Mouse (Mus musculus) heart, embryonic 12.5 days (tissue): ENCODE data around the gene 0610037L13Rik. TPM values are rescaled to one million over a fixed set of nuclear protein-coding genes. Genes with fewer than 3 reads are reported as not detected.

Source experiments
- ATAC-seq: fragments of 200-750 bp; cut with Nextera tagmentation; 2 replicates; pipeline ENCODE4 v1.8.0; 2017; ENCODE audit warnings: moderate TSS enrichment, moderate library complexity; ENCODE audit not compliant: insufficient number of reproducible peaks, low FRiP score
- H3K27ac ChIP-seq: fragments of 300-500 bp; sonication (generic); 2 replicates; pipeline ENCODE4 v1.5.1; 2016; ENCODE audit warnings: mild to moderate bottlenecking, moderate library complexity; ENCODE audit not compliant: poor library complexity, severe bottlenecking
- H3K27me3 ChIP-seq: fragments of 300-500 bp; sonication (generic); replicated peaks from 2 replicates; pipeline ENCODE4 v1.6.1; 2016; ENCODE audit warnings: mild to moderate bottlenecking, moderate library complexity
- H3K36me3 ChIP-seq: fragments of 300-500 bp; sonication (generic); 2 replicates; pipeline ENCODE4 v1.6.1; 2016; ENCODE audit warnings: mild to moderate bottlenecking, moderate library complexity
- H3K4me1 ChIP-seq: fragments of 300-500 bp; sonication (generic); replicated peaks from 2 replicates; pipeline ENCODE4 v1.6.1; 2016; ENCODE audit warnings: mild to moderate bottlenecking
- H3K4me2 ChIP-seq: fragments of 300-500 bp; sonication (generic); 2 replicates; pipeline ENCODE4 v1.6.1; 2016; ENCODE audit warnings: mild to moderate bottlenecking, moderate library complexity
- H3K4me3 ChIP-seq: fragments of 300-500 bp; sonication (generic); 2 replicates; pipeline ENCODE4 v1.5.1; 2016; ENCODE audit warnings: mild to moderate bottlenecking
- H3K9ac ChIP-seq: fragments of 300-500 bp; sonication (generic); 2 replicates; pipeline ENCODE4 v1.6.1; 2016; ENCODE audit warnings: mild to moderate bottlenecking, moderate library complexity
- H3K9me3 ChIP-seq: fragments of 300-500 bp; sonication (generic); replicated peaks from 2 replicates; pipeline ENCODE4 v1.6.1; 2016; ENCODE audit warnings: mild to moderate bottlenecking, moderate library complexity
- WGBS: fragments of 180-500 bp; shearing (Covaris S2); methylation state at CpG from one replicate; pipeline ENCODE4 v1.1.7; 2016; 5-methylcytosine and 5-hydroxymethylcytosine counted together
- polyA plus RNA-seq: library from polyadenylated mRNA; unstranded; fragments of >200 nt; fragmentation: Nextera tagmentation; extraction: Ambion mirVana; gene quantifications from 2 replicates; pipeline ENCODE4 v1.2.1, GENCODE M21; 2016

0610037L13Rik gene
- polyA plus RNA-seq, 1 experiment from 2014 or later, result 104 TPM

DNA sequence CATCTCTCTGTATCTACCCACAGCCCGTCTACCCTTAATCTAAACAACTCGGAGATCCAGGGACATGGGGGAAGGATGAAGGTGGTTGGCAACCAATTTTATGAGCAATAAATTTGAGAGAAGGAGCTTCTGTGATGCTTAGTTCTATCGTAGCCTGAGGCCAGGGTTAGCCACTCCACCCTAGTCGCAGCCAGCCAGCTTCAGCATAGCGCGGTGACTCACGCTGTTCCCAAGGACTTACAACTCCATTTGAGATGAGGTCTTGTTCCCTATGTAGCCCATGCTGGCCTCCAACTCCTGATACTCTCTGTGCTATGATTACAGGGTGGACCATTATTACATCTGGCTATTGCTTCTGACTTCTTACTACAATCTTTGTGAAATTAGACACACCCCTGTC lies 53.1 kb downstream of the 0610037L13Rik start:
- 84% methylated on average over 7 of the region's 7 CpGs for WGBS

DNA sequence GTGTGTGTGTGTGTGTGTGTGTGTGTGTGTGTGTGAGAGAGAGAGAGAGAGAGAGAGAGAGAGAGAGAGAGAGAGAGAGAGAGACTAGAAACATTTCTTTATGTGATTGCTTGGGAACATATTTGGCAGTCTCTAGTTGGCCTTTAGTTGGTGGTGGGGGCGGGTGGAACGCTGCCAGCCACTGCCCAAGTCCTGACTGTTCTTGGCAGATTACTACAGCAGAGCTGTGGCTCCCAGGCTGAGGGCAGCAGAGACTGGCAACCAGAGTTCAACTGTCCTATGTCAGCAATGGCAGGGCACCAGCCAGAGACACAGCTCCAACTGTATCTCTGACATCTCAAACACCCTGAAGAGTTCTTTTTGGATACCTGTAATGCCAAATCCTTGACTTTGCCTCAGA lies 54.5 kb downstream of the 0610037L13Rik start:
- ATAC-seq, result no peak

More for the DNA sequence above, 53.1 kb downstream of the 0610037L13Rik start:
- 0 out of 2 replicates have a peak, but pooled peaks cover 5% of the 10 kb centered on the region for H3K27me3 ChIP-seq
- peaks cover 2% of the 10 kb centered on the region; the same call in 1 of the 2 replicates for H3K4me1 ChIP-seq
- H3K4me3 ChIP-seq, result no peak overlapping the region
- no peaks in the 10 kb centered on the region for H3K9me3 ChIP-seq
- no peak for ATAC-seq
- H3K4me2 ChIP-seq, result no peak overlapping the region
- H3K9ac ChIP-seq, result no peak overlapping the region
- H3K27ac ChIP-seq, result no peak overlapping the region
- H3K36me3 ChIP-seq, result no peaks in the 10 kb centered on the region

More for the DNA sequence above, 54.5 kb downstream of the 0610037L13Rik start:
- Histone ChIP-seq H3K27me3 (0 out of 2 replicates have a peak, but pooled peaks cover 5% of the 10 kb centered on the region), H3K36me3 (no peaks in the 10 kb centered on the region), H3K4me3 (no peak overlapping the region), H3K4me2 (no peak overlapping the region), H3K9ac (no peak overlapping the region), H3K27ac (no peak overlapping the region), H3K9me3 (no peaks in the 10 kb centered on the region), H3K4me1 (peaks cover 2% of the 10 kb centered on the region; the same call in 1 of the 2 replicates)
- 73% methylated on average over 2 of the region's 2 CpGs for WGBS

Other genes with a start within 250 kb of the 0610037L13Rik start
- gene Dmrtb1, start 205.6 kb upstream of the 0610037L13Rik start, polyA plus RNA-seq, result 0.18 TPM in 1 of 2 replicates, not detected in the other
- gene Lrp8, start 87.6 kb upstream of the 0610037L13Rik start, polyA plus RNA-seq, result 1.9 and 2.4 TPM in 2 replicates
- 106 and 114 TPM in 2 replicates for gene Magoh, start 10.1 kb upstream of the 0610037L13Rik start, polyA plus RNA-seq
- gene Cpt2, start 33.8 kb downstream of the 0610037L13Rik start, polyA plus RNA-seq, result 56.7 and 58.8 TPM in 2 replicates
- gene Slc1a7, start 78.5 kb downstream of the 0610037L13Rik start, polyA plus RNA-seq, result not detected in 2 replicates
- 0.55 and 0.59 TPM in 2 replicates for gene Podn, start 206.6 kb downstream of the 0610037L13Rik start, polyA plus RNA-seq